Mouse (Mus musculus) ZHBTc4 (cell line): ENCODE measurements around the gene Gale.

Source experiments
- DNase-seq: peaks from one replicate; pipeline ENCODE4 v3.0.0-alpha.2; 2011; ENCODE audit warnings: low read depth, low spot score

Gene Gale

DNA sequence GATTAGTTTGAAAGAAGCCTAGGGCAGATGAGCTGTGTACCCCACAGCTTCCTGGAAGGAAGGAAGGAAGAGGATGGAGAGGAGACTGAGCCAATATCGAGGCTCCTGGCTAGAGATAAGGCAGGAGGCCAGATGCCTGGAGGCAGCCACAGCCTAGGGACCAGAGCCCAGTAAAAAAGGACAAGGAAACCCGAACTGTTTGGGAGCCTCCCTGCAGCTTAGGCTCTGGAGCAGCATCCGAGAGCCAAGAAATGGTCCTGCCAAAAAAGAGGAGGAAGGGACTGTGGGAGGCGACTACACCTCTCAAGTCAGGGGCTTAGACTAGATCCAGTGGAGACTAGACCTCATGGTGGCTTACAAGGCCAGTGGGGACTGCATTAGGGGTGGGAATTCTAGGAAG is 20.1 kb upstream of the Gale start:
- no peak for DNase-seq

DNA sequence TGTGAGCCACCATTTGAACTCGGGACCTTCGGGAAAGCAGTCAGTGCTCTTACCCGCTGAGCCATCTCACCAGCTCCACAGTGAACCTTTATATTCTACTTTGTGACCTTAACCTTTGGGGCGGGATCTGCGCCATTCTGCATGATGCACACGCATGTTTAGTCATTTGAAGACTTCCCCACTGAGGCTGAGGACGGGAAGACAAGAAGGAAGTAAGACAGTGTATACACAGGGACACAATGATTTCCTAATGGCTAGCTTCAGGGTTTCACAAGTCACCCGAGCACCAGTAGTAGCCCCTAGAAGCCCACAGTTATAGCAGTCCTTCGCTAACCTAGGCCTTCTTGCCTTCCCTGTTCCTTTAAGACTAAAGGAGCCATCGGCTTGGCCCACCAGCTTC is 17.8 kb upstream of the Gale start:
- DNase-seq: no peak

DNA sequence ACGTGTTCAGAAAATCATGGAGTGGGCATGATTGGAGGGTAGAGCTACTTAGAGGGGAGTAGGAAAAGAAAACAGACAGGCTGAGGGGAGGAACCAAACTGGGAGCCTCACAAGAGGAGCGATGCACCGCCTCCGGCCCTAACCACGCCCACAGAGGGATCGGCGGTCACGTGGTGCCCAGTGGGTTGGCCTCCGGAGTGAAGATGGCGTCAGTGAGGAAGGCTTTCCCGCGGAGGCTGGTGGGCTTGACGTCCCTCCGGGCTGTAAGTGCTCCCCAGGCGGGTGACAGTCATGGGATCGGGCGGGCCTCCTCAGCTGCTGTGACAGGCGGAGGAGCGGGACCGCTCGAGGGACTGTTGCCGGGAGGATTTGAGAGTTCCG is 17.3 kb upstream of the Gale start, which contains the start of gene Hmgcl:
Gene Hmgcl, plus strand, starts transcription at position 171 of the 381 bp plus-strand sequence.
- DNase-seq: peak; percentile 97

DNA sequence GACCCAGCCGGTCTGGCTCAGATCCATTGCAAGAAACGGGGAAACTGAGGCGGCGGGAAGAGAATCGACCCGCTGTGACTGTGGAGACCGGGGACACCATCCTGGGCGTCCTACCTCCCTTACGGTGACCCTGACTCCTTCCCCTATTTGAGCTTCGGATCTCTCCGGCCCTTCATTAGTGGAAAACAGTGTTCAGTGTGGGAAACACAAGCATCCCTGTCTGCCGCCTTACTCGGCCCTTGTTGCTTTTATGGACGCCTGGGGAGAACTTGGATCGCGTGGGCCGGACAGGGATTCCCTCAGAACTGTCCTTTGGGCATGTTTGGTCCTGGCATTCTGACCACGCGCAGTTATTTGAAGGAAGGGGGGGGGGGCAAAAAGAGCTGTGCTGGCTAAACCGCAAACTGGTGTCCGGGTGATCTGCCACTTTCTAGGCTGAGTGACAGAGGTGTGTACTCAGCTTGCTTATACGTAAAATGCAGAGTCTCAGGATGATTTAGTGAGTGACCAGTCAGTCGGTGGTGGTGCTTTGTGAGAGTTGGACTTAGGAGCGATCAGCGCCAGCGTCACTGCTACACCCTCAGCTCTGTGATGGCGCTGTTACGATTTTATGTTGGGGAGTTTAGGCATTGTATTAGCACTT is 16.7 kb upstream of the Gale start:
- DNase-seq: no peak

DNA sequence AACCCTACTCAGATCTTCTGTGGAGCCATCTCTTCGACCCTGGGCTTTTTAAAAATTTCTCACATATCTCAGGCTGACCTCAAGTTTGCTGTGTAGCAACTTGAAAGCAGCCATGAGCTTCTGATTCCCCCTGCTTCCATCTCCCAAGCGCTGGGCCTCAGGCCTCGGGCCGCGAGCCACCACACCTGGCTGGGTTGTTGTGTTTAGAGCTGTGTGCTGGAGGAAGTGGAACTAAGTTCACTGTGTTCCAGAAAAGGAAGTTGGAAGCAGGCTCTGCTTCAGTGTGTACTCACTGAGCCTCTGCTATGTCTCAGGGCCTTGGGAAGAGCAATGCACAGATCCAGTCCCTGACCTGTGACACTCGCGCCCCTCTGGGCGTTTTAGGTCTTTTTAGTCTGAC is 15.4 kb upstream of the Gale start:
- no peak for DNase-seq

DNA sequence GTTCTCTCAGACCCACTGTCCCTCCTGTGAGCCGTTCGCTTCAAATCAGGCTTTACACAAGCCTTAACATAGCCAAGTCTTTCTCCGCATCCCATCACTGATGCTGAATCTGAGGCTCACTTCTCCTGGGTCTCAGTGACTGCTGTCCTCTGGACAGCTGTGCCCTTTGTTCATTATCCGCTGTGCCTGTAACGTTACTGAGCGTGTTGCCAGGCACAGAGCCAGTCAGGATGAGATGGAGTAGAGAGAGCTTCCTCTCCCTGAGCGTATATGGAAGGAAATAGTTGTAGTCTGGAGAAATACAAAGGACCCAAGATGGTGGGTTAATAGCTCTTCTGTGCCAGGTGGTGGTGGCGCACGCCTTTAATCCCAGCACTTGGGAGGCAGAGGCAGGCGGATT is 14.1 kb upstream of the Gale start:
- DNase-seq: no peak

DNA sequence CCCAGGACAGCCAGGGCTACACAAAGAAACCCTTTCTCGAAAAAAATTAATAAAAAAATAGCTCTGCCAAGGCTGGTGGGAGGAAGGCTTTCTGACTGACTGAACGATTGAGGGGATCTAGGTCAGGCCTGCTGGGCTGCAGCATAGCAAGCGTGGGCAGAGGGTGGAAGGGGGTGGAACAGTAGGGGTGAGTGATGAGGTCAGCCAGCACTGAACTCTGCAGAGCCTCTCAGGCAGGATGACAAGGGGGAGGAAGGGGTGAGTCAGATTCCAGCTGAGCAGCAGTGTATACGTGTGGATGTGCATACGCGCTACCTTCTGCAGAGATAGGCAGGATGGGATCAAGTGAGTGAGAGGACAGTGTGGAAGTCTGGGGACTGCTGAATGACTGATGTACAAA is 13.6 kb upstream of the Gale start:
- no peak for DNase-seq

DNA sequence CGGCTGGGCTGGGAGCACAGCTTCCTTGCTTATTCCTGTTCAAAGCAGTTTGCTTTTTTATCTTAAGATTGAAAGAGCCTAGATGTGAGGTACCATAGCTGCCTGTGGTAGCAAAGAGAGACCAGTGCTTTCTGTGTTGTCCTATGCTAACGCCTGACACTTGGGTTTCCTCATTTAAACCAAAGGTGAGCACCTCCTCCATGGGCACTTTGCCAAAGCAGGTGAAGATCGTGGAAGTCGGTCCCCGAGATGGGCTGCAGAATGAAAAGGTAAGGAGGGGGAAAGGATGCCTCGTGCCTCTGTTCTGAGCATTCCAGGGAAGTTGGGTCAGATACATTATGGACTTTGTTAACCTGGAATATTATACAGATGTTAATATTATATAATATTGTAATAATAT is 13.2 kb upstream of the Gale start:
- DNase-seq: no peak

DNA sequence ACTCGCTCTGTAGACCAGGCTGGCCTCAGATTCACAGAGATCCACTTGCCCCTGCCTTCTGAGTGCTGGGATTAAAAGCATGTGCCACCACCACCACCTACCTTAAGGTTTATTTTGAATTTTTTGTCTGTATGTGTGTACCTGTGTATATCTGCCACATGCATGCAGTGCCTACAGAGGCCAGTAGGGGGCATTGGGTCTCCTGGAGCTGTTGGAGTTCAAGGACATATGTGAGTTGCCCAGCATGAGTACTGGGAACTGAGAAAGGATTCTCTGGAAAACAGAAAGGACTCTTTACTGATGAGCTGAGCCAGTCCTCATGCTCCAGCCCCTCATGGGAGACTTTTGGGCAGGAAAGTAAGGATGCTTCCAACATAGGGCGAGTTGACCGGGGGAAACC is 12.0 kb upstream of the Gale start:
- peak; percentile 82 for DNase-seq

DNA sequence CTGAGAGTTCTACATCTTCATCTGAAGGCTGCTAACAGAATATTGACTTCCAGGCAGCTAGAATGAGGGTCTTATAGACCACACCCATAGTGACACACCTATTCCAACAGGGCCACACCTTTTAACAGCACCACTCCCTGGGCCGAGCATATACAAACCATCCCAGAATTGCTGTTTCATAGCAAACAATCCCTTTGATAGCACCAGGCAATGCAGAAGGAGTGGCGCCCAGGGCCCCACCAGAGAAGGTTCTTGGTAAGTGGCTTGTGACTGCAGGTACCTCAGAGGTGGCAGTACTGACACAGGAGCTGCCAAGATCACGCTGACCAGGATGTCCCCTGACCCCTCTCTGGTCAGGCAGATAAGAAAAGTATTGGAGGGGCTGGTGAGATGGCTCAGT is 10.3 kb upstream of the Gale start:
- DNase-seq: no peak

DNA sequence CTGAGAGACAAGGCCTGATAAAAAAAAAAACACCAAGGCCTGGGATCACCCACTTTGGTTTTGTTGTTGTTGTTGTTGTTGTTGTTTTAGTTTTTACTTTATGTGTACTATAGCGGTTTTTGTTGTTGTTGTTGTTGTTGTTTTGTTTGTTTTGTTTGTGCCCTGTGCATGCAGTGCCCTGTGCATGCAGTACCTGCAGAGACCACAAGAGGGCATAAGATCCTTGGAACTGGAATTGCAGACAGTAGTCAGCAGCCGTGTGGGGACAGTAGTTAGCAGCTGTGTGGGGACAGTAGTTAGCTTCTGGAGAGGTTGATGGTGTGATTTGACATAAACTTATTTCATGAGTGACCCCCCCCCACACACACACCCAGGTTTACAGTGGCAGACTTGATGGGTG is 9.3 kb upstream of the Gale start:
- DNase-seq: peak; percentile 65

DNA sequence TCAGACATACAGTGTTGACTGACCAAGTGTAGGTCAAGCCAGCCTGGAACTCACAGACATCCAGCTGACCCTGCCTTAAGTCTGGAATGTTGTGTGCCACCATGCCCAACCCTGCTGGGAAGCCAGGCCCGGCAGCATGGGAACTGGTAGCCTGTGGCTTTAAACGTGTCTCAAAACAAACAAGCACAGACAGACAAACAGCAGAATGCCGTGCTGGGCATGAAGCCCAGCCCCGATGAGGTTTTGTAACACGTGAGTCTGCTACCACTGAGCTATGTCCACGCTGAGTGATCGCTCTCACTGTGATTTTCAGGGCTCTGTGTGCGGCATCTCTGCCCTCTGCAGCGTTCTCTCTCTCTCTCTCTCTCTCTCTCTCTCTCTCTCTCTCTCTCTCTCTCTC is 7.6 kb upstream of the Gale start:
- no peak for DNase-seq

DNA sequence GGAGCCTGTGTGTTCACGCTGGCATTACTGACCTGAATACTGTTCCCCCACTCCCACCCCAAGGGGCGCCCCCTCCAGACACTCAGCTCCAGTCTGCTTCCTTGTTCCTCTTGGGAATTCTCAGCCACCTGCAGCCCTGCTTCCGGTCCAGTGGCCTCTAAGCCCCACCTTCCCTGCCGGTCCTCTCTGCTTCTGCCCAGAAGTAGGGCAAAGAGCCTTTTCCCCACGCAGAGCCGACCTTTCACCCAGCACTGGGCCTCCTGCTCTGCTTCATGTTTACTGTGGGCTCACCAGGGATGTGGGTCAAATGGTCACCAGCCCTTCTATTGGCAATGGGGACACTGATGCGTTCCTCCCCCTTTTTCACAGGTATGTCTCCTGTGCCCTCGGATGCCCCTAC is 5.2 kb upstream of the Gale start:
- no peak for DNase-seq

DNA sequence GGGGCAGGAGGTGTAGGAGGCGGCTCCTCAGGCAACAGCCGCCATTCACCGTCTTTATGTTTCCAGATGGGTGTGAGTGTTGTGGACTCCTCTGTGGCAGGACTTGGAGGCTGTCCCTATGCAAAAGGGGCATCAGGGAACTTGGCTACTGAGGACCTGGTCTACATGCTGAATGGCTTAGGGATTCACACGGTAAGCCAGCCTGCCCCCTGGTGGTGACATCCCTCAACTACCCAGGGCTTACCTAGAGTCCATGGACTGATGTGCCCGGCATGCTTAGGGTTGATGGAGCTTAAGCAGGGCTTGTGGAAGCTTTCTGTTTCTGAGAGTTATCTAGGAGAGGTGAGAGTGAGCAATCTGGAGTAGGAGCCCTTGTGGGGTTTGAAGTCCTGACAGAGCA is 2.8 kb upstream of the Gale start:
- DNase-seq: peak; percentile 90

DNA sequence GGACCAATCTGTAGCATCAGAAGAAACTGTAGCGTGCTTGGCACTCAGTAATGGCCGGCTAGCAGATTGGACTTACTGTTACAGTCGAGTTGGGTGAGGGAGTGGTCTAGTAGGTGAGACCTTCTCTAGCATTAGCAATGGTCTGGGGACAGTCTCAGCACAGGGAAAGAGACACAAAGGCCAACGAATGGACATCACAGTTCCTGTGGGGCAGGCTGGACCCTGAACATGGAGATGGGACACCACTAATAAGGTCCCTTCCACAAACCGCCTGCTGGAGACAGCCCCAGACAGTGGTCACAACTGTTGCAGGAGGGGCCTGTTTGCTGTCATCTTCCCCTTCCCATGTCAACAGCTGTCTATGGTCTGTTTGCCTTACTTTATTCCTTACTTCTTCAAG is 1.8 kb upstream of the Gale start:
- no peak for DNase-seq

DNA sequence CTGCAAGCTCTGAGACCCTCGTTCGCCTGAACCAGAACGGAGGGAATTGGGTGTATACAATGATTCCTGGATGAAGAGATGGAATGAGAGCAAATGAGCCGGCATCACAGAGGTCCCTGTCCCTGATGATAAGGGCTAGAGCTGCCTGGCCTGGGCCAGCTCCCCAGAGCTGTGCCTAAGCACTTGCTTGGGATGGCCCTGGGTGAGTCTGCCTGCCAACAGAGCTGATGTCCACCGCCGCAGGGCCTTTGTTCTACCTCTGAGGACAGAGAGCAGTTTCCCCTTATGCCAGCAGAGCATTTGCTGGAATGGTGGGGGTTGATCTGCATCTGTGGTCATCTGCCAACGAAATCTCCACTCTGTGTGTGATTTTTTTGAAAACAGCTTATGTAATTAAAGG is 1.3 kb upstream of the Gale start:
- no peak for DNase-seq

DNA sequence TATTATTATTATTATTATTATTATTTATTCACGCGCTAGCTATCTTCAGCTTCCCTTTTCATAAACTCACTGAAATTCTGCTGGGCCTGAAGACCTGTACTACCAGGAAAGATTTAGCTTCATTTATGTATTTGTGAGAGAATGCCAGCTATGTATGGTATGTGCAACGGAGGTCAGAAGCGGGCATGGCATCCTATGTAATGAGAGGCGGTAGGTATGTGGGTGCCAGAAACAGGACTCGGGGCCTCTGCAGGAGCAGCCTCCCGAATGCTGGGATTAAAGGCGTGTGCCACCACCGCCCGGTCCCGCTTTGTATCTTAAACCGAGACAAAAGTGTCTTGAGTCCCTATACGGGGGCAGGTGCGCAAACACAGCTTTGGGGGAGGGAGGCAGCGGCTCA is 581 bp upstream of the Gale start:
- DNase-seq: peak; percentile 61

DNA sequence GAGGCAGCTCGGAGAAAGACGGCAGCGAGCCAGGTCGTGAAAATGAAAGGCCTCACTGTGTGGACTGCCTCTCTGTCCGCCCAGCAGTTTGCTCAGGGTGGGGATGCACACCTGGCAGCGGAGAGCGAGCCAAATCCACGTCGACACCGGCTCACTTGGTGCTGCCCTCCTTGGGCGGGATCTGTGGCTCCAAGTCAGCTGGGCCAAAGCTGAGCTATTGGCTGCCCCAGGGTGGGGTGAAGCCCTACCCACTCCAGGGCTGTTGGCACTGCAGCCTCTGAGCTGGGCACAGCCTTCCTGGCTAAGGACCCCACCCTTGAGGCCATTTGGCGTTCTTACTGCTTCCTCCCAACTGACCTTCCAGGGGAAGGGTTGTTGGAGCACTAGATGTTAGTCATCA is 899 bp downstream of the Gale start:
- DNase-seq: no peak

DNA sequence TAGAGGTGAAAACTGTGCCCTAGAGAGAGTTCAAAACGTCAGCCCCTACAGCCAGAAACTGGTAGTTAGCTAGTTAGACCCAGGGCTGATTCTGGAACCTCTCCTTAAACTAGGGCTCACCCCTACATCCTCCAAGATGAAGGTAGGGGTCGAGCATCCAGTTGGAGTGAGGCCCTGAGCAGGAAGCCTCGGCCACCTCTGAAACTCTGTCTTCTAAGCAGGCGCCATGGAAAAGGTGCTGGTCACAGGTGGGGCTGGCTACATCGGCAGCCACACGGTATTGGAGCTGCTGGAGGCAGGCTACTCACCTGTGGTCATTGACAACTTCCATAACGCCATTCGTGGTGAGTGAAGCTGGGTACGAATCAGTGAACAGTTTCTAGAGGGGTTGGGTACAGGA is 1.6 kb downstream of the Gale start:
- no peak for DNase-seq

DNA sequence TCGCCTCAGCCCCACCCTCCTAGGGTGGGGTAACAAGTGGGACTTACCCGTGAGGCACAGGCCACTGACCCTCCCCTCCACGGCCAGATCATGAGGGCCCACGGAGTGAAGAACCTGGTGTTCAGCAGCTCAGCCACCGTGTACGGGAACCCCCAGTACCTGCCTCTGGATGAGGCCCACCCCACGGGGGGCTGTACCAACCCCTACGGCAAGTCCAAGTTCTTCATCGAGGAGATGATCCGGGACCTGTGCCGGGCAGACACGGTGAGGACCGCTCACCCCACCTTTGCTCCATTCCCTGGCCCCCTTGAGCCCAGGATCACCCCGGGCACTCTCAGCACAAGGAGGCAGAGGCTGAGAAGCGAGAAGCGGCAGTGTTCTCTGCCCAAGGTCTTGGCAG is 2.8 kb downstream of the Gale start:
- DNase-seq: no peak

DNA sequence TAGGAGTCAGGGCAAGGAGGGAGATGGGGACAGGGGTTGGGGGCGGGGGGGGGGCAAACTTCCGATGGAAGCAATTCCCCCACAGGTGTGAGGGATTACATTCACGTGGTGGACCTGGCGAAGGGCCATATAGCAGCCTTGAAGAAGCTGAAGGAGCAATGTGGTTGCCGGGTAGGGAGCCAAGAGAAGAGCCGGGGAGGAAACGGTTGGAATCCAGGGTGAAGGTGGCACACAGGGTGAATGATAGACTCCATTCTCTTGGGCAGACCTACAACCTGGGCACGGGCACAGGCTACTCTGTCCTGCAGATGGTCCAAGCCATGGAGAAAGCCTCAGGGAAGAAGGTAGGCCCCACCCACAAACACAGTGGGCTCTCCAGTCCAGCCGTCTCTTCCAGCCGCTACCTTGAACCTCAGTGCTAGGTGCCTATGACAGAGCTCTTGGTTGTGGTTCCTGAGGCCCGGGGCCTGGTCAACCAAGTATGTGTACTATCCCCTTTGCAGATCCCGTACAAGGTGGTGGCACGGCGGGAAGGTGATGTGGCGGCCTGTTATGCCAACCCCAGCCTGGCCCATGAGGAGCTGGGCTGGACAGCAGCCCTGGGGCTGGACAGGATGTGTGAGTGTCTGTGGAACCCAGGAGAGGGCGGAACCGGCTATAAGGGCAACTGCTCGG is 3.7 kb downstream of the Gale start:
- DNase-seq: no peak

DNA sequence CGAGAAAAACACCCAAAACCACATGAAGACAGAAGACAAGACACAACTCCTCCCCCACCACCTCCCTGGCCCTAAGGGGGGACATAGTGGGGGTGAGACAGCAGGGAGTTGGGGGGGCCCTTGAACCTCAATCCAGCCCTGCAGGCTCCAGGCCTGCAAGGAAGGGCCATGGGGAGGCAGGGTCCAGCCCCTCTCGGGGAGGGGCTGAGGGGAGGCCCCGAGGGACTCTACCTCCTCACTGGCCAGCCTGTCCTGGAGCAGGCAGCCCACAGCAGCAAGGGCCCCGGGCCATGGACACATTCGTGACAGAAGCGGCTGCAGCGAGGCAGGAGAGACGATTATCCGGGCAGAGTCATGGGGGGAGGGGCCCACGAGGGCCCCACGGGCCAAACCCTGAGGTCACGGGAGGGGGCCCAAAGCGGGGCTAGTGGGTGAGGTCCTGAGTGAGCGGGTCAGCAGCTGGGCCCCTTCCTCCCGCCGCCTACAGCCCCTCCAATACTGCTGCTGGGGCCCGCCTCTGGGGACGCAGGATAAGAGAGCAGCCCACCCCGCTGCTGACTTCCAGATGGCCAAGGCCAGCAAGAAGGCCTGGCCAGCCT is 4.8 kb downstream of the Gale start:
- DNase-seq: no peak

DNA sequence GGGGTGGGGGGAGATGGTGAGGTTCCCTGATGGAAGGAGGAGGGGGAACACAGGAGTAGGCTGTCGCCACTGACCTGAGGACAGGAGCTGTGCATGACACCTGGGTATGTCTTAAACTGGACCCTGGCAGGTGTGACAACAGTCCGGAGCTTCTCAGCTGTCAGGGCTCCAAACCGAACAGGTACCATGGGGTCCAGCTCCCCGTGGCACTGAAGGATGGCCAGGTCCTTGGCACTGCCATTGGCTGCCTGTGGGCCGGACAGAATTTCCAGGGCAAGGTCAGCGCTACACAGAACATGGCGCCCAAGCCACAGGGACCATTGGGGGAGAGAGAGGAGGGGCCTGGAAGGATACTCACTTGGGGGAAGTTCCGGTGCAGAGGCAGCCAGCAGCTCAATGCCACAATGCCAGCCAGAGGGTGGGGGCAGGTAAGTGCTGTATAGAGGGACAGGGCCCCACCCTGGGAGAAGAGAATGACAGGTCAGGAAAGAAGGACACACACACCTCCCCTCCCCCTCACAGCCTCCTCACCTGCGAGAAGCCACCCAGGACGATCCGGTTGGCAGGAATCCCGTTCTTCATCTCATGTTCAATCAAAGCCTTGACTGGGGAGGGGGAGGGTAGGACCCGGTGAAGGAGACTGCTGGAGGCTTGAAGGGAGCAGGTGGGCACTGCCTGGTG is 5.7 kb downstream of the Gale start:
- DNase-seq: no peak
